Mouse (Mus musculus): Measurements from ENCODE around the gene Itgb6.

- TF ChIP-seq POLR2A (IDR thresholded peaks at IDR 0.05; ENCODE audit: low read depth, low read length) (no peak), CTCF (IDR thresholded peaks at IDR 0.05; ENCODE audit: extremely low read depth, insufficient read depth, insufficient read length, insufficient replicate concordance) (no peak)
Measured at GRCm38 (mm10) chr2:60739389-60740137, 17.1 kb upstream of the Itgb6 start.

Data from spleen, adult 2 months (tissue).